Mouse (Mus musculus) spleen, adult 2 months (tissue): ENCODE results near the gene Zfand2a. TPM values are rescaled to one million over a fixed set of nuclear protein-coding genes. Genes with fewer than 3 reads are reported as not detected.

Experiments
- DNase-seq, 2 experiments: peaks; one replicate each; pipeline versions ENCODE4 v3.0.0 to v3.0.0-alpha.2; 2012 to 2021; ENCODE audit warnings: low spot score in 2 of 2, low read depth in 1 of 2
- H3K27ac ChIP-seq: fragments of 200-500 bp; 2 replicates; pipeline ENCODE4 v1.5.1; 2012; ENCODE audit warnings: low read length, inconsistent platforms; ENCODE audit not compliant: insufficient read depth
- H3K27me3 ChIP-seq: fragments of 200-500 bp; 2 replicates; pipeline ENCODE4 v1.6.1; 2012; ENCODE audit warnings: mild to moderate bottlenecking, moderate library complexity, low read length, inconsistent platforms; ENCODE audit not compliant: control insufficient read depth, insufficient read depth
- H3K36me3 ChIP-seq: fragments of 200-500 bp; 2 replicates; pipeline ENCODE4 v1.6.1; 2012; ENCODE audit warnings: mild to moderate bottlenecking, low read length, inconsistent platforms; ENCODE audit not compliant: control insufficient read depth, insufficient read depth
- H3K4me1 ChIP-seq: fragments of 200-500 bp; 2 replicates; pipeline ENCODE4 v1.6.1; 2011; ENCODE audit warnings: inconsistent platforms; ENCODE audit not compliant: control insufficient read depth, insufficient read depth, insufficient read length
- H3K4me3 ChIP-seq: fragments of 200-500 bp; 2 replicates; pipeline ENCODE4 v1.5.1; 2011; ENCODE audit warnings: mild to moderate bottlenecking, inconsistent platforms; ENCODE audit not compliant: insufficient read depth, insufficient read length; ENCODE audit errors: extremely low read depth
- CTCF ChIP-seq: fragments of 200-500 bp; IDR thresholded peaks from 2 replicates; pipeline ENCODE4 v1.5.1; 2011; ENCODE audit warnings: mild to moderate bottlenecking, inconsistent platforms; ENCODE audit not compliant: insufficient read depth, insufficient read length, insufficient replicate concordance; ENCODE audit errors: extremely low read depth
- POLR2A ChIP-seq: fragments of 200-500 bp; IDR thresholded peaks from 2 replicates; pipeline ENCODE4 v1.6.1; 2011; ENCODE audit warnings: low read depth, low read length, inconsistent platforms
- WGBS: fragments of 180-500 bp; shearing (Covaris S2); methylation state at CpG from one replicate; pipeline ENCODE4 v1.1.7; 2018; 5-methylcytosine and 5-hydroxymethylcytosine counted together
- polyA plus RNA-seq: library from polyadenylated mRNA; depleted of rRNA; stranded (reverse); fragments of >200 nt; gene quantifications from 2 replicates; pipeline ENCODE4 v1.2.3, GENCODE M21; 2012

Zfand2a gene
- polyA plus RNA-seq, 1 experiment: 7.5 TPM

GRCm38 (mm10) chr5:139455166-139455565 lies 29.2 kb downstream of the Zfand2a start:
- DNase-seq: no peak
- Histone ChIP-seq H3K4me1 (no peaks in the 10 kb centered on the region), H3K27ac (no peak overlapping the region), H3K4me3 (no peak overlapping the region), H3K27me3 (no peaks in the 10 kb centered on the region), H3K36me3 (no peaks in the 10 kb centered on the region)
- TF ChIP-seq CTCF: no peak
- TF ChIP-seq POLR2A: no peak
- 91% methylated on average over 12 of the region's 12 CpGs for WGBS

DNA sequence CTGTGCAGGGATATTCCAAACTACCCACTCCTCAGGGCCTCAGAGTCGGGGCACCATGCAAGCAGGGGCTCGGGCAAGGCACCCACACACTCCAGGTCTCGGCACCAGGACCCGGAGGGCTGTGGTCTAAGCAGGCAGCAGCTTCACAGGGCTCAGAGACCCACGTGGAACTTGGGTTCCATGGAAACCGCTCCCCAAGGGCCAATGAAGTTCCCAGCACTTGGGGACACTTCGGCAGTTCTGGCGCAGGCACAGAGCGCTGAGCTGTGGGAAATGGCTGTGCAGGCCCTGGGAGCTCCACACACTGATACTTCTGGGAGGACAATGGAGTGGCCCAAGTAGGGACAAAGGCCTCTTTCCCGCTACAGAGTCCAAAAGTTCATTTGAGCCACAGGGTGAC lies 31.3 kb downstream of the Zfand2a start:
- Histone ChIP-seq H3K4me3 (no peak overlapping the region), H3K27ac (no peak overlapping the region), H3K27me3 (no peaks in the 10 kb centered on the region), H3K36me3 (no peaks in the 10 kb centered on the region), H3K4me1 (peaks cover 12% of the 10 kb centered on the region; the same call in 1 of the 2 replicates)
- 85% methylated on average over 10 of the region's 10 CpGs for WGBS
- no peak for DNase-seq
- TF ChIP-seq POLR2A: no peak

GRCm38 (mm10) chr5:139449926-139450325 lies 34.4 kb downstream of the Zfand2a start:
- no peak for TF ChIP-seq CTCF
- no peak for TF ChIP-seq POLR2A
- no peak for DNase-seq
- Histone ChIP-seq H3K27me3 (no peaks in the 10 kb centered on the region), H3K27ac (peak overlapping the region; percentile 64), H3K4me1 (peaks cover 12% of the 10 kb centered on the region; the same call in 1 of the 2 replicates), H3K36me3 (no peaks in the 10 kb centered on the region), H3K4me3 (no peak overlapping the region)
- WGBS: 16% methylated on average over 4 of the region's 4 CpGs

GRCm38 (mm10) chr5:139449161-139449791 lies 35.1 kb downstream of the Zfand2a start:
- TF ChIP-seq POLR2A (no peak), CTCF (no peak)
- Histone ChIP-seq H3K4me3 (no peak overlapping the region), H3K27ac (peak overlapping the region; percentile 64), H3K27me3 (no peaks in the 10 kb centered on the region), H3K4me1 (peaks cover 12% of the 10 kb centered on the region; the same call in 1 of the 2 replicates), H3K36me3 (no peaks in the 10 kb centered on the region)
- WGBS: 13% methylated on average over 5 of the region's 5 CpGs
- DNase-seq: peak in 1 of 2 experiments; percentile 44

GRCm38 (mm10) chr5:139448025-139448424 lies 36.3 kb downstream of the Zfand2a start:
- H3K27me3 ChIP-seq: no peaks in the 10 kb centered on the region
- no peak for DNase-seq
- no peaks in the 10 kb centered on the region for H3K36me3 ChIP-seq
- H3K27ac ChIP-seq: no peak overlapping the region
- WGBS: 77% methylated on average over 6 of the region's 6 CpGs
- TF ChIP-seq CTCF (no peak), POLR2A (no peak)
- no peak overlapping the region for H3K4me3 ChIP-seq
- H3K4me1 ChIP-seq: peaks cover 12% of the 10 kb centered on the region; the same call in 1 of the 2 replicates

DNA sequence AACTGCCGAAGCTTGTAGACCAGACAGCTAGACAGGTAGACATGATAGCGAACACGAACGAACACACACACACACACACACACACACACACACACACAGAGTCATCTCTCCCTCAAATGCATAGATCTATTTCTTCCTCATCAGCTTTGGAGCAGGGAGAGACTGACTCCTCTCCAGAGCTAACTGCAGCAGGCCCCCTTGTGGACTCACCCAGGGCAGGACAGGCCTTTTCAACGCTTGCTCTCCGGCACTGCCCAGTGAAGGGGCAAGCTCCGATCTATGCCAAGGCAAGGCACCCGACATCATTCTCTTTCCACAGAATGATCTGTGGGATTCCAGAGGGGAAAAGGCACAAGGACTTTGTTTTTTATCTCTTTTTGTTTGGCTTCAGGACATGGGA lies 39.1 kb downstream of the Zfand2a start:
- TF ChIP-seq CTCF: no peak
- no peak for TF ChIP-seq POLR2A
- DNase-seq: no peak
- Histone ChIP-seq H3K4me3 (no peak overlapping the region), H3K4me1 (peaks cover 12% of the 10 kb centered on the region; the same call in 1 of the 2 replicates), H3K36me3 (no peaks in the 10 kb centered on the region), H3K27me3 (no peaks in the 10 kb centered on the region), H3K27ac (no peak overlapping the region)
- 90% methylated on average over 8 of the region's 8 CpGs for WGBS

DNA sequence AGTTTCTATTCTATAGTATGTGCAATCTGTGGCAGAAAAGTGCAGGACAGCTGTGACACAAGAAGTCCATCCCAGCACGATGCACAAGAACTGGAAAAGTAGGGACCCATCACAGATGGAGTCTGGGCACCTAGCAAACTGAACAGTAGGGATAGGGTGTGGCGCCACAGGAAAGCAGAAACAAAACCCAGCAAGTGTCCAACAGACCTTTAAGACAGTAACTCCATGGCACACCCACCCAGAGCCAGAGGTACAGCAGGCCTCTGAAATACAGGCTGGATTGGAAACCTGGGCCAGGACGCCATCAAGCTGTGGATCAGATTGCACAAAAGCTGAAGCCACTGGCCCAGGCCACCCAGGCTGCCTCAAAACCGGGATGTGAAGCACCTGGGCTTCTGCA lies 41.4 kb downstream of the Zfand2a start:
- H3K36me3 ChIP-seq: no peaks in the 10 kb centered on the region
- H3K27me3 ChIP-seq: no peaks in the 10 kb centered on the region
- no peak overlapping the region for H3K27ac ChIP-seq
- no peak for DNase-seq
- no peaks in the 10 kb centered on the region for H3K4me1 ChIP-seq
- TF ChIP-seq CTCF (no peak), POLR2A (no peak)
- 85% methylated on average over 4 of the region's 4 CpGs for WGBS
- no peak overlapping the region for H3K4me3 ChIP-seq
